Mouse (Mus musculus): ENCODE results near the gene Vamp1. TPM values are rescaled to one million over a fixed set of nuclear protein-coding genes. Genes with fewer than 3 reads are reported as not detected.

The Vamp1 gene
- polyA plus RNA-seq (2015; fragmentation: Nextera tagmentation; extraction: Ambion mirVana): 7.7 and 8.8 TPM in 2 replicates

DNA sequence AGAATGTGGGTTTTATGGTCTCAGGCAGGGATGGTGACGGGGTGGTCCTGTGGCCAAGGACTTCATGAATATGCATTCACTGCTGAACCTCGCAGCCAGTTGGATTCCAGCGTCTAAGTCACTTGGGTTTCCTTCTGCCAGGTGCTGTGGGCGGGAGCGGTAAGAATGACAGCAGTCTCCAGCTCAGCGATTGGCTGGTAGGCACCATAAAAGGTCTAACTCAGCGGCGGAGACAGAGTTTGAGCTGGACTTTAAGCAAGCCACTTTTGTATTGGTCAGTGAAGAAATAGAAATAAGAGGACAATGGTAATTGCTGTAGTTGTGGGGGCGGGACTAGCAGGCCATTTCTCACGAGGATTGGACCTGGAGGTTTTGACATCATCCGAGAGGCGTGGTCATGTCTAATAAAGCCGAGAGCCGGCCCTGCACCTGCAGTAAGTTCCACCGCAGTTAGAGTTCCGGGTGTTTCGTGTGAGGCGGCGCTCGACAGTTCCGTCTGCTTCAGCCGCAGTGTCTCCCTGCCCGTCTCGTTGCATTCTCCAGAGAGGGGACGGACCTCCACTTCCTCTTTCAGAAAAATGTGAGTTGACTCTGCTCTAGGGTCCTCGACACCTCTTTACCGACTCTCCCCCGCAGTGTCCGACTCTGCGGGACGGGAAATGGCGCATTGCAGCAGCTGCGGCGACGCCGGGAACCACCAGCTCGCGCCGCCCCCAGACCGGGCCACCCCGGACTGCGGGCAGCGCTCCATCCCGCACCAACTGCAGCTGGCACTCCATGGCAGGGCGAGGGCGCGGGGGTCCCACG lies at the start of gene Vamp1:
Gene Vamp1 (plus strand): TSS at position 404 of the 807 bp plus-strand sequence.
- WGBS: under 1% methylated on average over 48 of the region's 48 CpGs
- H3K4me2 ChIP-seq (replicated peaks): peak within 1 kb of the TSS; percentile 95
- H3K9me3 ChIP-seq: no peaks in the 10 kb centered on the region
- peak within 1 kb of the TSS; percentile 77 for H3K27ac ChIP-seq
- peak within 1 kb of the TSS; percentile 72 for H3K4me3 ChIP-seq (replicated peaks)
- peak within 1 kb of the TSS; percentile 79 for H3K9ac ChIP-seq (replicated peaks)
- H3K4me1 ChIP-seq (replicated peaks): peaks cover 11% of the 10 kb centered on the region
- H3K27me3 ChIP-seq: peaks cover 33% of the 10 kb centered on the region
- peak; percentile 97 for ATAC-seq
- H3K36me3 ChIP-seq: no peaks in the 10 kb centered on the region; the same call in 1 of the 2 replicates

GRCm38 (mm10) chr6:125166051-125166751 lies 49.1 kb upstream of the Vamp1 start, which contains the start of gene Gapdh:
Gene Gapdh (minus strand): TSS chr6:125166467.
- WGBS: 0% methylated on average over 18 of the region's 18 CpGs
- H3K36me3 ChIP-seq: peaks cover 65% of the 10 kb centered on the region

GRCm38 (mm10) chr6:125166861-125167650 lies 48.3 kb upstream of the Vamp1 start:
- ATAC-seq: no peak

More at GRCm38 (mm10) chr6:125166051-125166751, 49.1 kb upstream of the Vamp1 start, which contains the start of gene Gapdh:
- Histone ChIP-seq H3K9ac (replicated peaks) (peak within 1 kb of the TSS; percentile 98), H3K4me1 (replicated peaks) (peaks cover 47% of the 10 kb centered on the region), H3K27me3 (no peaks in the 10 kb centered on the region), H3K27ac (peak within 1 kb of the TSS; percentile 94), H3K4me3 (replicated peaks) (peak within 1 kb of the TSS; percentile 98), H3K4me2 (replicated peaks) (peak within 1 kb of the TSS; percentile 96), H3K9me3 (no peaks in the 10 kb centered on the region)
- ATAC-seq: peak; percentile 13

GRCm38 (mm10) chr6:125168086-125168485 lies 47.3 kb upstream of the Vamp1 start:
- Histone ChIP-seq H3K27me3 (no peaks in the 10 kb centered on the region), H3K9ac (replicated peaks) (no peak overlapping the region), H3K4me2 (replicated peaks) (no peak overlapping the region), H3K4me1 (replicated peaks) (peaks cover 36% of the 10 kb centered on the region), H3K36me3 (peaks cover 67% of the 10 kb centered on the region), H3K4me3 (replicated peaks) (no peak overlapping the region), H3K9me3 (no peaks in the 10 kb centered on the region), H3K27ac (no peak overlapping the region)
- 90% methylated on average over 14 of the region's 14 CpGs for WGBS
- no peak for ATAC-seq

More at GRCm38 (mm10) chr6:125166861-125167650, 48.3 kb upstream of the Vamp1 start:
- Histone ChIP-seq H3K4me1 (replicated peaks) (peaks cover 41% of the 10 kb centered on the region), H3K9me3 (no peaks in the 10 kb centered on the region), H3K9ac (replicated peaks) (peak overlapping the region; percentile 98), H3K4me3 (replicated peaks) (peak overlapping the region; percentile 98), H3K27ac (peak overlapping the region; percentile 94), H3K27me3 (no peaks in the 10 kb centered on the region), H3K36me3 (peaks cover 66% of the 10 kb centered on the region), H3K4me2 (replicated peaks) (peak overlapping the region; percentile 96)
- WGBS: 12% methylated on average over 10 of the region's 10 CpGs

DNA sequence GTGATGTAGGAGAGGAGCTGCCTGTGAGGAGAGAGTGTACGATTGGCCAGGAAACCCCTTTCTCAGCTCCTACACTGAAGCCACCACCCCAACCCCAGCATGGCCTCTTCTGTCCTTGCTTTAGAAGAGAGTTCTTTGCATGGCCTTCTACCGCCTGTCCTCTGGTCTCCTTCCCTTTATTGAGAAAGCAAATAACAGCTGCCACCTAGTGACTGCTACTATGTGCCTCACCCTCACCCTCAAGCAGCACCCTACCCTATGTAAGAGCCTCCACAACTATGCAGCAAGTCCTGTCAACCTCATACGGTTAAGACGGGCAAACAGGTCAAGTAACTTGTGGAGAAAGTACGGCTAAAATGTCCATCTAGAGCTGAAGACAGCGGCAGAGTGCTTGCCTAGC lies 45.2 kb upstream of the Vamp1 start:
- Histone ChIP-seq H3K9ac (replicated peaks) (0 out of 2 replicates have a peak overlapping the region, but pooled peaks have one; percentile 25), H3K9me3 (no peaks in the 10 kb centered on the region)

GRCm38 (mm10) chr6:125172474-125172873 lies 42.9 kb upstream of the Vamp1 start:
- Histone ChIP-seq H3K4me3 (replicated peaks) (no peak overlapping the region), H3K27ac (no peak overlapping the region), H3K27me3 (no peaks in the 10 kb centered on the region), H3K9me3 (no peaks in the 10 kb centered on the region), H3K9ac (replicated peaks) (no peak overlapping the region), H3K36me3 (peaks cover 100% of the 10 kb centered on the region), H3K4me1 (replicated peaks) (peaks cover 4% of the 10 kb centered on the region), H3K4me2 (replicated peaks) (no peak overlapping the region)
- ATAC-seq: no peak
- WGBS: 91% methylated on average over 2 of the region's 2 CpGs

More for the DNA sequence above, 45.2 kb upstream of the Vamp1 start:
- 86% methylated on average over 6 of the region's 6 CpGs for WGBS
- H3K27ac ChIP-seq: no peak overlapping the region
- H3K4me2 ChIP-seq (replicated peaks): no peak overlapping the region
- peaks cover 23% of the 10 kb centered on the region for H3K4me1 ChIP-seq (replicated peaks)
- no peaks in the 10 kb centered on the region for H3K27me3 ChIP-seq
- ATAC-seq: no peak
- H3K36me3 ChIP-seq: peaks cover 81% of the 10 kb centered on the region
- no peak overlapping the region for H3K4me3 ChIP-seq (replicated peaks)

GRCm38 (mm10) chr6:125173256-125173655 lies 42.1 kb upstream of the Vamp1 start:
- Histone ChIP-seq H3K9me3 (no peaks in the 10 kb centered on the region), H3K4me1 (replicated peaks) (no peaks in the 10 kb centered on the region), H3K27ac (no peak overlapping the region), H3K27me3 (no peaks in the 10 kb centered on the region), H3K9ac (replicated peaks) (no peak overlapping the region), H3K36me3 (peaks cover 100% of the 10 kb centered on the region), H3K4me2 (replicated peaks) (no peak overlapping the region), H3K4me3 (replicated peaks) (no peak overlapping the region)
- WGBS: over 99% methylated on average over 7 of the region's 7 CpGs
- no peak for ATAC-seq

DNA sequence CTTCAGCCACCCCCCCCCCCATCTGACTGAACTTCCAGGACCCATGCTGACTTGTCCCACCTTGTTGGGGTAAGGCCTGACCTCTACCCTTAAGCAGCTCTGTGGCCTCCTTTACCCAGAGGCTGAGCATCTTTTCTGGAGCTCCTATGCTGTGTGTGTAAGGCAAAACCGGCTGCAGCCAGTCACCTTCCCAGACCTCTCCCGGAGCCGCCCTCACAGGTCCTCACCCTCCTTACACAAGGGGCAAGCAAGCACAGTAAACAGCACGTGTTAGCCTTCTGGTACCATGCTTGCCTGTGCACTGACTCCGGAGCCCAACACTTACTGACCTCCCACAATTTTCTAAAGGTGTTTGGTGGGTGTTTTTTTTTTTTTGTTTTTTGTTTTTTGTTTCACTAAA lies 39.9 kb upstream of the Vamp1 start:
- no peak overlapping the region for H3K4me2 ChIP-seq (replicated peaks)
- H3K9me3 ChIP-seq: no peaks in the 10 kb centered on the region
- WGBS: 92% methylated on average over 5 of the region's 5 CpGs
- no peak overlapping the region for H3K27ac ChIP-seq
- H3K4me1 ChIP-seq (replicated peaks): no peaks in the 10 kb centered on the region
- peaks cover 100% of the 10 kb centered on the region for H3K36me3 ChIP-seq
- no peaks in the 10 kb centered on the region for H3K27me3 ChIP-seq
- no peak overlapping the region for H3K9ac ChIP-seq (replicated peaks)
- ATAC-seq: no peak
- no peak overlapping the region for H3K4me3 ChIP-seq (replicated peaks)

GRCm38 (mm10) chr6:125179601-125180000 lies 35.8 kb upstream of the Vamp1 start:
- Histone ChIP-seq H3K9ac (replicated peaks) (no peak overlapping the region), H3K27me3 (no peaks in the 10 kb centered on the region), H3K4me3 (replicated peaks) (no peak overlapping the region), H3K9me3 (no peaks in the 10 kb centered on the region), H3K36me3 (peaks cover 98% of the 10 kb centered on the region), H3K27ac (no peak overlapping the region), H3K4me2 (replicated peaks) (no peak overlapping the region), H3K4me1 (replicated peaks) (no peaks in the 10 kb centered on the region)
- 93% methylated on average over 7 of the region's 7 CpGs for WGBS
- no peak for ATAC-seq

GRCm38 (mm10) chr6:125182133-125182532 lies 33.2 kb upstream of the Vamp1 start:
- no peak overlapping the region for H3K27ac ChIP-seq
- H3K4me2 ChIP-seq (replicated peaks): no peak overlapping the region
- no peak overlapping the region for H3K4me3 ChIP-seq (replicated peaks)
- WGBS: 70% methylated on average over 5 of the region's 5 CpGs
- H3K9ac ChIP-seq (replicated peaks): no peak overlapping the region
- H3K27me3 ChIP-seq: no peaks in the 10 kb centered on the region
- H3K4me1 ChIP-seq (replicated peaks): no peaks in the 10 kb centered on the region
- ATAC-seq: no peak
- H3K36me3 ChIP-seq: peaks cover 98% of the 10 kb centered on the region
- no peaks in the 10 kb centered on the region for H3K9me3 ChIP-seq

GRCm38 (mm10) chr6:125186203-125186602 lies 29.1 kb upstream of the Vamp1 start:
- Histone ChIP-seq H3K9ac (replicated peaks) (no peak overlapping the region), H3K27me3 (no peaks in the 10 kb centered on the region), H3K4me3 (replicated peaks) (no peak overlapping the region), H3K9me3 (no peaks in the 10 kb centered on the region), H3K36me3 (peaks cover 83% of the 10 kb centered on the region), H3K27ac (no peak overlapping the region), H3K4me2 (replicated peaks) (no peak overlapping the region), H3K4me1 (replicated peaks) (peaks cover 16% of the 10 kb centered on the region)
- WGBS: 95% methylated on average over 10 of the region's 10 CpGs
- no peak for ATAC-seq

Data from midbrain, embryonic 13.5 days (tissue).